Mouse (Mus musculus) cerebellum, adult 9-10 months (tissue): ENCODE measurements around the gene Figla.
A peak's percentile ranks its signal among the peaks of the same experiment; 100 is the strongest.

Experiments used
- DNase-seq: peaks from one replicate; pipeline ENCODE4 v3.0.0; 2022

Gene Figla

DNA sequence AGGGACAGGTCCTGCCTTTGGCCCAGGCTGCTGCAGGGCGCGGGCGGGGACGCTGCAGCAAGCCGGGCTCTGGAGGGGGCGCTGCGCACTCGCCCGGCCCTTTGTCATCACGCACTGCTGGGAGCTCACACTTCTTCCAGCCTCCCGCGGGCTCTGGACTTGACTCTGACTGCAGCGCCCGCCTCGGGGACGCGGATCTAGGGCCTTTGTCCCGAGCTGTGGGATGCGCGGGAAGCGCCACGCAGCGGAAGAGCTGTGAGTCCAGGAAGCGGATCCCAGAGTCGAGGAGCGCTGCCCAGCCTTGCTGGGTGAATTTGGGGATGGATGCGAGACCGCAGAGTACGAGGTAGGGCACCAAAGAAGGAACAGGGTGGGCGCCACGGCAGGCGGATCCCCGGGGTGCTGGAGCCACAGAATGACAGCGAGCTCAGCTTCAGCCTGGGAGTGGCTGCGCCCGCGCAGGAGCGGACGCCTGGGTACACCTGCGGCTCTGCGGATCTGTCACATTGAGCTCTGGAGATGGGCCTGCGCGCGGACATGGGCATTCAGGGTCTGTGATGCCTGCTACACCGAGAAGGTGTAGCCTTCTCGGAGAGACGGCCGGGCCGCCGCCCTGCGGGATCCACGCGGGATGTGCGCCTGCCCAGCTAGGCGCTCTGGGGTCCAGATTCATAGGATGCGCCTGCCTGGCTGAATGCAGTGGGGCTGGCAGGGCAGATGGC lies 12.8 kb downstream of the Figla start, which contains the start of gene Add2:
TSS of gene Add2 (plus strand) at position 81 of the 722 bp plus-strand sequence.
- peak; percentile 79 for DNase-seq

DNA sequence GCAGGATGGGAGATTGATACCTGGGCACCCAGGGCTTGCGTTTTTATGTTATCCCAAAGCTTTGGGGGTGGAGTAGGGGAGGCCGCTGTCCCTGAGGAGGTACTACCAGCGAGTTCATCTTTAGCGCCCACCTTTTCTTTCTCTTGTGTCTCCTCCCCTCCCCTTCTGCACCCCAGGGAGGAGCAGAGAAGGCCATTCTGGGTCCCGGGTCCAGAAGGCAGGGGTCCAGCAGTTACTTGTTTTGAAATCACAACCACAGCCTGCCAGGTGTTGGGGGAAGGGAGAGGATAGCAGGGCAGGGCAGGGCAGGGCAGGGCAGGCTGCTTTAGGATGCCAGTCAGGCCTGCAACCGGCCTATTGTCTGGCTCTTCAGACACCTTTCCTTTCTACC lies 13.3 kb downstream of the Figla start:
- DNase-seq, result peak; percentile 59

DNA sequence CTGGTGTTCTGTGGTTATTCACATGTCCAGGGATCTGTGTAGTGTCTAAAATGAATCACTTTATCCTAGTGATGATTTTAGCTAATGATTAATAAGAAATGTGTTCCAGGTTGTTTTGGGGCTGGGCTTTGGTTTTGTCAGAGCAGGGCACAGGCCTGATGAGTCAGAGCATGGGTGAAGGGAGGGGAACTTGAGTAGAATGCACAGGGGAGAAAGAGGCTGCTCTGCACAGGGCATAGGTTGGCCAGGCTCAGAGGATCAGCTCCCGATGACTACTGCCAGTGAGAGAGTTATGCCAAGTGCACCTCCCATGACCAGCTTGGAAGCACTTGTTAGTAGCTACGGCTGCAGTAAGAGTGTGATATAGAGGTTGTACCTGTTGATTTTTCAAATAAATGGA lies 15.6 kb downstream of the Figla start:
- DNase-seq, result peak; percentile 61

DNA sequence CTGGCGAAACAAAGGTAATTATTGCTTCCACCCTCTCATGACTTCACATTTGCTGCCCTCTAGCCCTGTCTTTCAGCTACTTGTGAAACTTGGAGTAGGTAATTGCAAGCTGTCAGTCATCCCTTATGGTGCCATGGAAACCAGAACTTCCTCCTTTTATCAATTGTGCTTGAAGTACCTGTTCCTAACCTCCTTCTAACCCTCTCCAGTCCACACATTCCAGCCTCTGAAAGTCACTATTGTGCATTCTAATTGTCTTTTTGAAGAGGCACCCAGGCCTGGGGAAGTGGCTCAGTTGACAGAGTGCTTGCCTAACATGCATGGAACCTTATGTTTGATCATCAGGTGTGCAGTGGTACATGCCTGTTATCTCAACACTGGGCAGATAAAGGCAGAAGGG lies 17.7 kb downstream of the Figla start:
- no peak for DNase-seq

DNA sequence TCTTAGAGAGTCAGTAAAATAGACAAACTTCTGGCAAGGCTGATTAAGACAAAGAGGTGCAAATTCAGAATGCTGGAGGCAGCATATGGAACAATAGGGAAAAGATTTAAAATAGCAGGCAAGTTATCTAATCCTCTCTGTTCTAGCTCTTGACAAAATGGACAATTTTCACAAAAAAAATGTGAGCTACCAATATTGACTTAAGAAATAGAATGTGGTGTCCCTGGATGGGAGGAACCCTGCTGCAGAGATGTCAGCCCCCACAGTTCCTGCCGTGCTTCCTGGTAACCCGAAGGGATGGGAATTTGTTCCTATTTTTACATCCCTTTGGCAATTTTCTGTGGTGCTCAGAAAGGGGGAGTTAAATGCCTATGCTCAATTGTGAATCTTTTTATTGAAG lies 22.9 kb downstream of the Figla start:
- DNase-seq, result no peak

DNA sequence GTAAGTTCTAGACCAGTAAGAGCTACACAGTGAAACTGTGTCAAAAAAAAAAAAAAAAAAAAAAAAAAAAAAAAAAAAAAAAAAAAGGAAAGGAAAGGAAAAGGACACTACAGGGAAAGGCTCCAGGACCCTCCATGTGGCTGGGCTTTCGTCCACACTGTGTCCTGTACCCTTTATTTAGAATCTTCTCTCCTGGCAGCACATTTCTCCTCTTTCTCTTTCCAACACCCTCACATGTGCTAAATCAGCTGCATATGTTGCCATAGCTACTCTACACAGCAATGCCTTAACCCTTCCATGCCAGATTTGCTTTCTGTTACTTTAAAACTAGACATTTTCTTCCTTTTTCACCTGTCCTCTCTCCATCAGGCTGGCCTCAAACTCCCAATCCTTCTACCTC lies 24.2 kb downstream of the Figla start:
- no peak for DNase-seq

DNA sequence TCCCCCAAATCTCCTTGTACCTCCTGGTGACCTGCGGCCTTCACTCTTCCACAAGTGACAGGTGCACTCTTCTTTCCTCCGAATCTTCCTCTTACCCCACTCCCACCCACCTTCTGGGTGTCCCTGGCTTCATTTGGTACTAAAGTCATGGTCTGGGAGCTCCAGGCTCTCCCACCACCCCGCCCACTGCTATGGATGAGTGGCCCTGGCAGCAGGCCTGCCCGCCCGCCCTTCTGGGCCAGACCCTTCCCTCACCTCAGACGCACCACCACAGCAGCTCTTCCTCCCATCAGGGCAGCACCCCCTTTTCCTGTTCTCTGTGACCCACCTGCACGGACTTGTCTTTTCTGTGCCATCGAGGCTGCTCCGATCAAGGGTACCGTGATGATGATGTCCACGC lies 31.5 kb downstream of the Figla start:
- no peak for DNase-seq

DNA sequence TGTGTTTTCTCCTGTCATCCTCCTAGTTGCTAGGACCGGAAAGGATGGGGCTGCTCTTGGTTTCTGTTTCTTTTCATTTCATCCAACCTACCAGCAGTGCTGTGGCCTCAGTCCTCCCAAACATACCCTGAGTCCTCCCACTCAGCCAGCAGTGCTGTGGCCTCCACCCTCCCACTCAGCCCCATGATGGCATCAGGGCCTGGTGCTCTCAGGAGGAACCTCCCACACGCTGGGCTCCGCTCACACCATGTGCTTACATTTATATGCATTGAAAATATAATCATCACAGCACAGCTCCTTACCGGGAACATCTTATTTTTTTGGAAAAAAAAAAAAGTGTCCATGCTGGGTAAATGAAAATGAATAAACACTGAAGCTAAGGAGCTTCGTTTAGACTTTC lies 32.5 kb downstream of the Figla start:
- no peak for DNase-seq

DNA sequence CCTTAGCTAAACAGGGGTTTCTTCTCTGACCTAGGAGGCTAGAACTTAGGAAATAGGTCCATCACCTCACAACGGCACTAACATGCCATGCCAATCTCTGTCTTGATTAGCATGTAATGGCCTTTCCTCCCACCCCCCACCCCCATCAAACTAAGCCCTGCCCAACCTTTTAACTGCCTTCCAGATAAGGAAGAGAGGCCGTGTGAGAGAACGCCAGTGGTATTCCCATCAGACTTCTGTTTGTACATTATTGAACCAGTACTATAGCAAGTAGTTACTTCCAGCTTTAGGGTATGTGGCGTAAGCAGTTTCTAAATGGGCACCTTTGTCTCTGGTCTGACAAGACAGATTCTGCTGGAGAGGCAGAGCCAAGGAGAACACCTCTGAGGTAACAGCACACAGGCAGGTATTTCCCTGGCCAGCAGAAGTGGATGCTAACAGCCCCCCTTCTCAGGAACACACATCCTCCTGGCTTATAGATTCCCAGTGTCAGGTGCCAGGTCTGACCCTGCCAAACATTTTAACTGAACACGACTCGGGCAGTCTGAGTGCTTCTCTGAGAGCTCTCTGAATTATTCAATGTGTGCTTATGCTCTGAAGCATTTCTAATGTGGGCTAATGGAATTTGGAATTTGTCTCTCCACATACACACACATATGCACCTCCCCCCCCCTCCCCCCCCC lies 34.8 kb downstream of the Figla start:
- DNase-seq, result no peak

DNA sequence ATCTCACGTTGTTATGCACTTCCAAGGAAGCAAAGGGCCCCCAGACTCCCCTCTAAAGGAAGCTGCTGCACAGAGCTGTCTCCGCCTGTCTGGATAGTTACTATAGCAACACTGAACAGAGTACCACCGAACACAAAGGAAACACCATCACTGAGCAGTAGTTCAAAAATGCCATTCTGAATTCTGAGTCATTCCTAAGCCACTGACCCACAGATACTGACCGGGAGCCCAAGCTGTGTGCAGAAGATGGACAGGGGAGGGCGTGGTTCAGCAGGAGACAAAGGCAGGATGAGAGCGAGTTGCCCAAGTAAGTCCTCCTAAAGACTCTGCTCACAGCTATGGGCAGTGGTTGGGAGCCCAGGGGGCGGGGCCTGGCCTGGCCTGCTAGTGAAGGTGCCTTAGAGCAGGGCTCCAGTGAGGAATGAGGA lies 36.1 kb downstream of the Figla start:
- no peak for DNase-seq

DNA sequence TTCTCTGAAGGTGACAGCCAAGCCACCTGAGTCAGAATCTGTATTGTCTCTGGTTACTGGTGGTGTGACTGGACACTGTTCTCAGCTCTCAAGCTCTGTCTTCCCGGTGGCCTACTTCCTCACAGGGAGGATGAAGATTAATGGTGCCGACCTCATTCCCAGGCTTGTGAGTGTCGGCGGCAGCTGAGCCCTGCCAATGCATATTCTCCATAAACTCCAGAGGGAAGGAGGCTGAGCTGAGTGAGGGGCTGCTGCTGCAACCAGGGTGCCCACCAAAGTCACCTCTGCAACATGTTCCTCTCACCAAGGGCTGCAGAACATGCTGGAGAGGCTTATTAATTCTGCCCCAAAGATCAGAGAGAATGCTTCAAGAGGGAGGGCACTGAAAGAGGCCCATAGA lies 36.6 kb downstream of the Figla start:
- DNase-seq, result no peak

DNA sequence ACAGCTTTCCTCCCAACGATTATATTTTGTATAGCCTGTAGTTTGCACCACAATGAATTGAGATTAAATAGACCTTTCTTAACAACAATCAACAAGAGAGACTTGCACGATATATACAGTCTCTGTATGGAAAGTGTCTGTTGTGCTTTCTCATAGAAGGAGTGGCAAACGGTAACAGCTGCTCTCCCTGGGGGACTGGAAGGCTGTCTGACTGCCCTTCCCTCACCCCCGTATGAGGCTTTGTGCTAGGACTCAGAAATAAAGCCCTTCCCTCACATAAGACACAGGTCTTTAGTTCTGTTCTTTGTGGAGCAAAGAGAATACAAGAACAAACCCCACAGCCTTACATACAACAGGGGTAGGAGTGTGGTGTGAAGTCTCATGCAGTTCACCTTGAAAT lies 37.1 kb downstream of the Figla start:
- DNase-seq, result no peak

DNA sequence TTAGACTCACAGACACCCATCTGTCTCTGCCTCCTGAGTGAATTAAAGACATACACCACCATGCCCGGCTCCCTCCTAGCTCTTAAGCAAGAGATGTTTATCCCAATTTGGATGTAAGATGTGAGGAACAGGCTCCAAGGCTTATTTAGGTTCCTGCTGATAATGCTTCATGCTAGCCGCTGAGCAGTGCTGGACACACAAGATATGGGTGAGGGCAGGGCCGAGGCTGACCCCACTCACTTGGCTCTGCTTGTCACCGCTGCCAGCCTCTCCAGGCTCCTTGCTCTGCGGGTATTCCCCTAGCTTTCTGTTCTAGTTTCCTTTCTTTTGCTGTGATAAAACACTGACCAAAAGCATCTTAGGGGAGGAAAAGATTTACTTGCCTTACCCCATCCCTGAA lies 37.6 kb downstream of the Figla start:
- no peak for DNase-seq

DNA sequence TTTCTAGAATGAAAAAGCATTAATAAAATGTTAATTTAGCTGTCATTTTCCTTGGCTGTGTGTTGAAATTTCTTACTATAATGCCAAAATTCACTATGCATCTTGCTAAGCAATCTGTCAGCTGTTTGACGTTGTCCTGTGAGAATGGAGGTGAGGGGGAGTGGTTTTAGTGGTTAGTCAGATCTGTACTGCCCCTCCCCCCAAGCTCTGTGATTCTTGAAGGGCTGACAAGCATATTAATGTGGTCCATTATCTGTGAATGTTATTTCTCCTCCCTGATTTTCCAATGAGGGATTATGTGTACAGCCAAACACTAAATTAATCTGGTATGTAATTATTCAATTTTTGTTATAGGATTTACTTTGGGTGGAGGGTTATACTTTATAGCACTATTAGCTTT lies 42.5 kb downstream of the Figla start:
- DNase-seq, result no peak

DNA sequence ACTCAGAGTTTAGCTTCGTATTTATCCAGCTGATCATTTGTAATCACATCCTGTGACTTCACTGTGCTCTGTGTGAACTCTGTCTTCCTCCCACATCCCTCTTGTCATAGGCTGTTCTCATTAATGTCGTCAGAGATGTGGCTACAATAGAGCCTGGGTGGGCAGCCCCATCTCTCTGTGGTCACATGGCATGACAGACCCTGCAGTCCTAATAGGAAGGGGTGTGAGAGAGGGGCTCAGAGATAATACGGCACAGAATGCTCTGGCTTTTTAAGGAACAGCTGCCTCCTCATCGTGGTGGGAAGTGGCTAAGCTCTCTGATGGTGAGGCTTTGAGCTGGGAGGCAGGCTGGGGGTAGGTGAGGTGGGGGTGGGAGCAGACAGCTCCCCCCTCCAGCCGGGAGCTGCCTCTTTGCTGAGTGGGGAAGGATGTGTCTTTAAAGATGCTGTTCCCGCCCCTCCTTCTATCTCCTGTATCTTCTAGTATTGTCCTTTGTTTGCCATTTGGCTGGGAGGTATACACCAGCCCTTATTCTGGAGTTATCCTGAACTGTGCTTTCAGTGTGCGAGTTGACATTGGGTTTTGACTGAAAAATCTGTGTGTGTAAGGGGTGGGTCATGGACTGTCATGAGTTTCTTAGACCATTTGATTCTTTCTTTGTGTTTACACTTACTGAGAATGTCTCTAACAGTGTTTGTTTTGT lies 43.3 kb downstream of the Figla start:
- DNase-seq, result no peak

DNA sequence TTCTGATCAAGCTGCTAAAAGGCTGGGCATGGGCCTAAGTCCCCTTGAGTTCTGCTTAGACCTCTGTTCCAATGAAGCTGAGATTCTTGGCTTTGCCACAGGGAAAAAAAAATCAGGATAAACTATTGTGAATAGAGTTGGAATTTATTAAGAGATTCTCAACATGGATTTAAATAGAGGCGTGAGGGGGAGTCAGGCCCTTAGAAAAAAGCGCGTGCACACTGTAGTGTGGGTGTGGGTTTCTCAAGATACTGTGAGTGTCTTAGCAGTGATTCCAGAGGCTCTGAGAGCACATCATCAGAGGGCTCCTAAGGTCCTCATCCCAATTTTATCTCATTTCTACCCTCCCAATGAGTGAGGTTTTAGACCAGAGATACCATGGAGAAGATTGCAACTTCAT lies 44.2 kb downstream of the Figla start:
- no peak for DNase-seq

DNA sequence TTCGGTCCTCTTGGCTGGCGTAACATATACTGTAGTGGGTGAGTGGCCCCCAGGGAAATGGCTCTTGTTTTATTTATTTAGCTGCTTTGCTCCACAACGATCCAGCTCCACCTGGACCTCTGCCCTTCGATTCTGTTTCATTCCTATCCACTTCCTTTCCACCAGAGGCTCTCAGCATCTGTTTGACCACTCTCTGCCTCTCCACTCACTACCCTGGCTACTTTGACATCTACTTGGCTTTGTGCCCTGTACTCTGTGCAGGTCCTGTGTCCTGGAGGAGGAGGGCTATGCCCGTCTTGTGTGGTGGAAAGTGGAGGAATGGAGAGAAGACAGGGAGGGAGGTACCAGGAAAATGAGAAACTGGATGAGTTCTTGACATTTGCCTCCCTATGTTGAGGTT lies 46.3 kb downstream of the Figla start:
- no peak for DNase-seq

DNA sequence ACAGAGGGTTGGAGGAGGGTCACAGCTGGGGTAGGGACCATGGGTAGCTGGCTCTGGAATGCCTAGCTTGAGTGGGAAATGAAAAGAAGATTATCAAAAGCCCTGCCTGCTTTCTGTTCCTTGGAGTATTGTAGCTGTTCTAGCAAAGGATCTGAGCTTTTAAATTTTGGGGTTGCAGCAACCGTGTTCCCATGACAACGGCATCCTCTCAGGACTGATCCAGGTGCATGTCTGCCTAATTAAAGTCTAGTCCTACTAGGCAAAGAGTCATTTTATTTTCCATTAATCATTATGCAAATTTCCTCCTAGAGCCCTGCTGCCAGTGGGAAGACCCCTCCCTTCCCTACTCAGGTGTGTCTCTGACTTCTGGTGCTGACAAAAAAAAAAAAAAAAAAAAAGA lies 46.7 kb downstream of the Figla start:
- no peak for DNase-seq

DNA sequence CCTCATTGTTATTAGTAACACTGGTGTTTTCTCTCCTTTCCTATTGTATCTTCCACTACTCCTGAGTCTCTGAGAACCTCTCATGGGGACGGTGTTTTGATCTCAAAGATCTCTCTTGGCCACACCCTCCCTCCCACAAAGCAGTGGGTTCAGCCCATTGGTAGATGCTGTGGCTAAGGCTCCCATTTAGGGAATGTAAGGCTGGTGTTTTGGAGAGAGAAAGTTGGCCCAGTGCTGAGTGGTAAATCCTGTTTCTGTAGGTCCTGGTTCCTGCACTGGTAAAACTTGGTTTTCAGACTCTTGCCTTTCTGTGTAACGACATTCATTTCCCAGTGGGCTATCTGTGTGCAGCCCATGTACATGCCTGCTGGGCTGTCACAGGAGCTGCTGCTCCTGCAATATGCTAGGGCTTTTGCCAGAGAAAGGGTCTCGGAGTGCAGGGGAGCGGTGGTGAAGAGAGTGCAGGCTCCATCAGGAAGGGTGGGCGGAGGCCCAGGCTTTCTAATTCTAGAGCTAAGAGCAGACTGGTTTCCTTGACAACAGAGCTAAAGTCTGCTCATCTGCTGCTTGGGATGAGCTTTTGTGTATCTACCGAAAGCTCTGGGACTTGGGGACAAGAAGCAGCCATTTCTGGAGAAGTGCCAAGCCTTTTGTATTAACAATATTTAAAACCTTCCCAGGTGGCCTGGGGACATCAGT lies 48.5 kb downstream of the Figla start:
- peak; percentile 57 for DNase-seq

DNA sequence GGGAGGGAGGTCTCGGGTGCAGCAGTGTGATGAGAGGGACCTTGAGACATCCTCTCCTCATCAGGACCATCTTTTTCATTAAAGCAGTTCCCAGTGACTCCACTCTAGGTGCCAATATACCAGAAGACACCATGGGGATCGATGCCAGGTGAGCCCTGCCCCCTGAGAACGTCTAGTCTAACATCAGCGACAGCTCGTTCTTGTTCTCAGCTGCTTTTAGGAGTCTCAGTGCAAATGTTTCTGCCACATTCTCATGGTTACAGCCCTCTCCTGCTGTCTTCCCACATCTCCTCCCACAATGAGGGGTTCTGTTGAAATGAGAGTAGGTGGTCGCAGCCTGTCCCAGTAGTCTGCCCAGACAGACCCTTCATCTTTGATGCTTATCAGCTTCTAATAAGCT lies 50.8 kb downstream of the Figla start:
- DNase-seq, result no peak

DNA sequence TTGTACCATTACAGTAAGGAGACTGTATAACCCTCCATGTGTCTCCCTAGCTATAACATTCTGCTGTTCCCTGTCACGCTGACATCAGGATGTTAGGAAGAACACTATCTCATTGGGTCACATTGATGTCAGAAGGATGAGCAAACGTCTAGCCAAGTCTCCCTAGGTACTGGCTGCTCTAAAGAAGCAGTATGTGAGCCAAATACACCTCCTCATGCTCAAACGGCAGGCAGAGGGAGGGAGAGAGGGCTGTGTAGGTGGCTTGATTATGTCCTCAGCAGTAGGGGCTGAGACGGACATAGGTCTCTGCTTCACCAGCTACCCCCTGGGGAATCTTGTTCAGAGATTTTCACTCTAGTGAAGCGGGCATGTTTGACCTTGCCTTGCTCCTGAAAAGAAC lies 51.2 kb downstream of the Figla start:
- DNase-seq, result no peak

DNA sequence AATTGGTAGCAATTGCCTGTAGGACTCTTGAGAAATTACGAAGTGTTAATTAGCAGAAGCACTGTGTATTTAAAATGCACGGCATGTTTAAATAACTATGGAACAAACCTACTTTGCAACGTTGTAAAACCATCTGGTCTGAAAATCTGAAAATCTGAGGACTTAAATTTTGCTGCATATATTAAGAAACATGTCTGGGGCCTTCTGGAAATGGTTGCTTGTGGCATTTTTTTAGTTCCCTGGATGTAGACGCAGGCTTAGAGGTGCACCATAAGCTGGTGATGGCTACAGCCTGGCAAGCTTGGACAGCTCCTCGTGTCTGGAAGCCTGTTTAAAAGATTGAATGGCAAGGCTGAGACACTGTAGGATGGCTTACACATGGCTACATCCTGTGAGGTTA lies 53.0 kb downstream of the Figla start:
- DNase-seq, result no peak

DNA sequence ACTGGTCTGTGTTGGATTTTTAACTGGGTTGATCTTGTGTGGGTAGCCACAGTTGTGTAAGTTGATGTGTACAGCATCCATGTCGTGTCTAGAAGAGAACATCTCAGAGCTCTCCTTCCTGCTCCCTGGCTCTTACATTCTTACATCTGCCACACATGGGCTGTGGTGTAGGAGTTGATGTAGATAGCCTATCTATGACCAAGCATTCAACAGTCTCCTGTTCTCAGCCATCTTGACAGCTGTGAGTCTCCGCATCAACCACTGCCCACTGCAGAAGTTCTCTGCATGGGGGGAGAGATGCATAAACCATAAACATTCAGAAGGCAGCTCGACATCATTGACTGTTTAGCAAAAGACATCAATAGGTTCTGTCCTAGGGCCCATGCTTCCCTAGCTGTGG lies 53.9 kb downstream of the Figla start:
- no peak for DNase-seq

DNA sequence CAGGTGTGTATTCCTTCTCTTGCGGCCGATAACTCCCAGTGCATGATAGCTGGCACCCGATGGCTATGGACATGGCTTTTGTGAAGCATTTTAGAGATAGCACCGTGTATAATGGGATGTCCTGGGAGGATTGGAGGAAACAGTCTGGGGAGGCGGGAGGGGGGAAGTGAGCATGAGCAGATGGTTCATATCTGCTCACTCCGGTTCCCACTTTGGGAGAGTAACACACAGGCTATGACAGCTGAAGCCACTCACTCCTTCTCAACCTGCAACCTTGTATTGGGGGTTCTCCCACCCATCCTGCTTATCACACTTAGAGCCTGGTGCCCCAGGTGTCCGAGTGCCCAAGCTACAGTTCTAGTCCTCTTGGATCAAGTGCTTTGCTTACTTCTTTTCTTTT lies 54.3 kb downstream of the Figla start:
- DNase-seq, result no peak
